Mouse (Mus musculus): ENCODE measurements at regions not wholly inside any gene's neighbourhood (a gene's known extent, or its start where the extent isn't known, plus 50 kb on each side); places are given as distances from the start of the nearest gene placed in this dataset.
"Not testable (repeated sequence)": the region's sequence is repeated elsewhere in the genome, so short reads cannot be mapped to it uniquely, and the experiment has no call there.

DNA sequence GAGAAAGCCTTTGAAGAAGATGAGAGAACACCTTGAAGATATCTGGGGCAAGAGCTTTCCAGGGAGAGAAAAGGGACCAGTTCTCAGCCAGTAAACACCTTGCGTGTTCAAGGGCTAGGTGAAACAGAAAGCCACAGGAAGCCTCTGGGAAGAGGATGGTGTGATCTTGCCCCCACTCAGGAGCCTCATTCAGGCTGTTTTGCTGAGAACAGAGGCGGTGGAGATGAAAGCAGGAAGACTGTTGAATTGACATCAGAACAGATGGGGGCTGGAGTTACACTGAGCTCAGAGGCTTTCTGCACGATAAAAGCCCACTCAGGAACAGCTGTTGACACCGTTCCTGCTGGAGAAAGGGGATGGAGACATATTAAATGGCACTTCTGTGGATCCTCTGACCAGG is 262.5 kb downstream of the Dad1 start:
- Histone ChIP-seq H3K4me2 (ENCODE audit: low read length) (no peak overlapping the region), H3K4me3 (ENCODE audit: low read depth, low read length) (no peak overlapping the region)
- 33% methylated on average over 4 of the region's 4 CpGs for WGBS

DNA sequence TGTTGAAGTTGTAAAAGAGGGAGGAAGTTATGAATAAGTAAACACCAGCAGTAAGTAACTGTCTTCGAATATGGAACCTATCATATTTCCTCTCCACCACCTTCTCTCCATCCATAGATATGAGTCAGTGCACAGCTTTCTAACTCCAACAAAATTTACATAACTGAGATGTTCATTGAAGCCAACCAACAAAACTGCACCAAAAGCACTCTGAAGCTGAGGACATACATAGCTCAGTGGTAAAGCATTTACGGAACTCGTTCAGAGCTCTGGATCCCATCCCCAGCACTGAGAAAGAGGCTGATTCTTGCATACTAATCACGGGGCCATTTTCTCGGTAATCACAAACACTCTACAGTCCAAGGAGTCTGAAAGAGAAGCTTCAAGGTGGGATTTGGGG is 273.1 kb downstream of the Dad1 start:
- H3K36me3 ChIP-seq (ENCODE audit: control insufficient read depth, insufficient read depth, low read length) = no peaks in the 10 kb centered on the region
- no peak overlapping the region for H3K9ac ChIP-seq (ENCODE audit: low read length)
- no peaks in the 10 kb centered on the region for H3K4me1 ChIP-seq (ENCODE audit: control insufficient read depth, insufficient read depth, low read length)
- no peaks in the 10 kb centered on the region for H3K27me3 ChIP-seq (replicated peaks; ENCODE audit: control insufficient read depth, insufficient read depth, low read length)
- H3K4me3 ChIP-seq (ENCODE audit: low read depth, low read length) = no peak overlapping the region
- H3K9me3 ChIP-seq (replicated peaks; ENCODE audit: control insufficient read depth, low read length) = no peaks in the 10 kb centered on the region
- no peak for ATAC-seq
- DNase-seq (ENCODE audit: low spot score) = no peak
- no peak overlapping the region for H3K27ac ChIP-seq (ENCODE audit: low read depth, low read length)
- H3K4me2 ChIP-seq (ENCODE audit: low read length) = no peak overlapping the region
- WGBS = 62% methylated on average over 5 of the region's 5 CpGs

More for the DNA sequence above, 262.5 kb downstream of the Dad1 start:
- no peak overlapping the region for H3K9ac ChIP-seq (ENCODE audit: low read length)
- H3K4me1 ChIP-seq (ENCODE audit: control insufficient read depth, insufficient read depth, low read length) = peaks cover 20% of the 10 kb centered on the region
- DNase-seq (ENCODE audit: low spot score) (peak; percentile 61), ATAC-seq (peak; percentile 42)
- H3K27me3 ChIP-seq (replicated peaks; ENCODE audit: control insufficient read depth, insufficient read depth, low read length) = no peaks in the 10 kb centered on the region
- H3K36me3 ChIP-seq (ENCODE audit: control insufficient read depth, insufficient read depth, low read length) = no peaks in the 10 kb centered on the region
- no peak overlapping the region for H3K27ac ChIP-seq (ENCODE audit: low read depth, low read length)
- H3K9me3 ChIP-seq (replicated peaks; ENCODE audit: control insufficient read depth, low read length) = no peaks in the 10 kb centered on the region

DNA sequence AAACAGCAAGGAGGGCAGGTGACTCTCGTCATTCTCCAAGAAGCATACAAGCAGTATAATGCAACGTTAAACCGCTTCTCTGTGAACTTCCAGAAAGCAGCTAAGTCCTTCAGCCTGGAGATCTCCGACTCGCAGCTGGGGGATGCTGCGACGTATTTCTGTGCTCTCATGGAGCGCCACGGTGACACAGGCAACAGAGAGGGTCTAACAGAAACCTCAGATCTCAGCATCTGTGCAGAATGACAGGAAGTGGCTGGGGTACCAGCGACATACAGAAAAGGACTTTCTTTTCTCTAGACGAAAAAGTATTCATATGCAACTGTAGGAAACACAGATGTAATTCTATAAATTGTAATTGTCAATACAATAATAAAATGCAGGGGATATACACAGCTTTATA is 292.5 kb downstream of the Dad1 start:
- 82% methylated on average over 8 of the region's 11 CpGs for WGBS
- not testable (repeated sequence) for H3K4me2 ChIP-seq (ENCODE audit: low read length); H3K27ac ChIP-seq (ENCODE audit: low read depth, low read length); H3K9me3 ChIP-seq (replicated peaks; ENCODE audit: control insufficient read depth, low read length); H3K4me1 ChIP-seq (ENCODE audit: control insufficient read depth, insufficient read depth, low read length); ATAC-seq; H3K4me3 ChIP-seq (ENCODE audit: low read depth, low read length); H3K27me3 ChIP-seq (replicated peaks; ENCODE audit: control insufficient read depth, insufficient read depth, low read length); H3K9ac ChIP-seq (ENCODE audit: low read length); DNase-seq (ENCODE audit: low spot score); H3K36me3 ChIP-seq (ENCODE audit: control insufficient read depth, insufficient read depth, low read length)

DNA sequence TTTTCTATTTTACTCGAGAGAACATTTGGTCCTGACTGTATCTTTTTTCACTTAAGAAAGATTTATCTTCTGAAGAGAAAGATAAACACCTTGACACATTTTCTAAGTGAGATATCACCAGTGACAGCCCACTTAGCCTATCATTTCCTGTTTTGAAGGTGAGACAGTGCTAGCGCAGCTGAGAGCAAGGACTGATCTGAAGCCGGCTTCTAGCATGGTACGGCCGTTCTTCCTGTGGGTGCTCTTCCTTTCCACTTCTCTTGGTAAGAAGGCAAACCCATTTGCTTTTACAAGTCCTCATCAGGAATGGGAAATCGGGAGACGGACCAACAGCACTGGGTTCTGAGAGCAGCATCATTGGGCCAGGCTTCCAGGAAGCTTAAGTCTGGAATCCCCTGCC is 293.1 kb downstream of the Dad1 start:
- Histone ChIP-seq H3K36me3 (ENCODE audit: control insufficient read depth, insufficient read depth, low read length) (no peaks in the 10 kb centered on the region), H3K4me1 (ENCODE audit: control insufficient read depth, insufficient read depth, low read length) (no peaks in the 10 kb centered on the region), H3K27ac (ENCODE audit: low read depth, low read length) (no peak overlapping the region), H3K27me3 (replicated peaks; ENCODE audit: control insufficient read depth, insufficient read depth, low read length) (no peaks in the 10 kb centered on the region), H3K9ac (ENCODE audit: low read length) (no peak overlapping the region), H3K4me3 (ENCODE audit: low read depth, low read length) (no peak overlapping the region), H3K4me2 (ENCODE audit: low read length) (no peak overlapping the region), H3K9me3 (replicated peaks; ENCODE audit: control insufficient read depth, low read length) (no peaks in the 10 kb centered on the region)
- DNase-seq (ENCODE audit: low spot score) (no peak), ATAC-seq (no peak)
- WGBS = 88% methylated on average over 7 of the region's 7 CpGs

DNA sequence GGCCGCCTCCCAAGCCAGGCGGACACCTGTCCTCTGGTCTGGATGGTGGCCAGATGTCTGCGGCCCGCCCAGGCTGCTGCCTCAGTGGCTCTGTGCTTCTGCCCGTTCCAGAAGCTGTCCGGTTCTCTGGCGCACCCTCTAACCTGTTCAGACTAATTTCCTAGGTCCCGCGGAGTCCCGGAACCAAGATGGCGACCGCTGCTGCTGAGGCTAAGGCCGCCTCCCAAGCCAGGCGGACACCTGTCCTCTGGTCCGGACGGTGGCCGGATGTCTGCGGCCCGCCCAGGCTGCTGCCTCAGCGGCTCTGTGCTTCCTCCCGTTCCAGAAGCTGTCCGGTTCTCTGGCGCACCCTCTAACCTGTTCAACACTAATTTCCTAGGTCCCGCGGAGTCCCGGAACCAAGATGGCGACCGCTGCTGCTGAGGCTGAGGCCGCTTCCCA is 318.1 kb downstream of the Dad1 start:
- H3K36me3 ChIP-seq (ENCODE audit: control insufficient read depth, insufficient read depth, low read length); DNase-seq (ENCODE audit: low spot score); H3K4me1 ChIP-seq (ENCODE audit: control insufficient read depth, insufficient read depth, low read length); H3K27ac ChIP-seq (ENCODE audit: low read depth, low read length); H3K9me3 ChIP-seq (replicated peaks; ENCODE audit: control insufficient read depth, low read length); H3K4me3 ChIP-seq (ENCODE audit: low read depth, low read length); H3K4me2 ChIP-seq (ENCODE audit: low read length); ATAC-seq; H3K9ac ChIP-seq (ENCODE audit: low read length); H3K27me3 ChIP-seq (replicated peaks; ENCODE audit: control insufficient read depth, insufficient read depth, low read length): not testable (repeated sequence)
- WGBS = 96% methylated on average over 29 of the region's 29 CpGs

DNA sequence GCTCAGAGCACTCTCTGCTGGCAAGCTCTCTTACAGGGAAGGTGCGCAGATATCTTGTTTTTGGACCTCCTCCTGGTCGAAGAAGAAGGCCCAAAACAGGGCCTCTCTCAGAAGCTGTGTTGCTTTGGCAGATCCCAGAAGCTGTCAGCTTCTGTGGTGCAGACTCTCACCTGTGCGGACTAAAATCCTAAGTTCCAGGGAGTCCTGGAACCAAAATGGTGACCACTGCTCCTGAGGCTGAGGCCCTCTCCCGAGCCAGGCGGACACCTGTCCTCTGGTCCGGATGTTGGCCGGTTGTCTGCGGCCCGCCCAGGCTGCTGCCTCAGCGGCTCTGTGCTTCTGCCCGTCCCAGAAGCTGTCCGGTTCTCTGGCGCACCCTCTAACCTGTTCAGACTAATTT is 318.6 kb downstream of the Dad1 start:
- not testable (repeated sequence) for H3K9me3 ChIP-seq (replicated peaks; ENCODE audit: control insufficient read depth, low read length); H3K27ac ChIP-seq (ENCODE audit: low read depth, low read length); ATAC-seq

DNA sequence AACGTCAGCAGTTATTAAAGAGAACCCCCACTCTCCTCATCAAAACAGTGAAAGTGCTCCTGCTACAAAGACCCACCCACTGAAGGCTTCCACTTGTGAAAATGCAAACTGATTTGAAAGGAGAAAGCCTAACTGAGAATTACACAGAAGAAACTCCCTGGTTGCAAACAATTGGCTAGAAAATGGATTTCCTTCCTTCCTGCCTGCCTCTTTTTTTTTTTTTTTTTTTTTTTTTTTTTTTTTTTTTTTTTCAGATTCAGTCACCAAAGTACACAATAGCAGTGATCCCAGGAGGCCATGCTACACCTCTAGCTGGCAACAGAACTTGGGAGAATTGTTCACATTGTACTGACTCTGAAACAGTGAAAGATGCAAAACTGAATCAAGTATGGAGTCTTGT is 343.0 kb downstream of the Dad1 start:
- H3K27ac ChIP-seq (ENCODE audit: low read depth, low read length) = no peak overlapping the region
- H3K4me2 ChIP-seq (ENCODE audit: low read length) = no peak overlapping the region
- WGBS = 59% methylated on average over 1 of the region's 1 CpGs
- no peaks in the 10 kb centered on the region for H3K4me1 ChIP-seq (ENCODE audit: control insufficient read depth, insufficient read depth, low read length)
- no peak overlapping the region for H3K4me3 ChIP-seq (ENCODE audit: low read depth, low read length)
- no peaks in the 10 kb centered on the region for H3K36me3 ChIP-seq (ENCODE audit: control insufficient read depth, insufficient read depth, low read length)
- H3K27me3 ChIP-seq (replicated peaks; ENCODE audit: control insufficient read depth, insufficient read depth, low read length) = no peaks in the 10 kb centered on the region
- ATAC-seq (no peak), DNase-seq (ENCODE audit: low spot score) (no peak)
- no peak overlapping the region for H3K9ac ChIP-seq (ENCODE audit: low read length)
- no peaks in the 10 kb centered on the region for H3K9me3 ChIP-seq (replicated peaks; ENCODE audit: control insufficient read depth, low read length)

More for the DNA sequence above, 318.6 kb downstream of the Dad1 start:
- H3K36me3 ChIP-seq (ENCODE audit: control insufficient read depth, insufficient read depth, low read length); H3K9ac ChIP-seq (ENCODE audit: low read length); H3K4me3 ChIP-seq (ENCODE audit: low read depth, low read length); H3K27me3 ChIP-seq (replicated peaks; ENCODE audit: control insufficient read depth, insufficient read depth, low read length); DNase-seq (ENCODE audit: low spot score); H3K4me2 ChIP-seq (ENCODE audit: low read length); H3K4me1 ChIP-seq (ENCODE audit: control insufficient read depth, insufficient read depth, low read length): not testable (repeated sequence)
- WGBS = 91% methylated on average over 7 of the region's 13 CpGs

DNA sequence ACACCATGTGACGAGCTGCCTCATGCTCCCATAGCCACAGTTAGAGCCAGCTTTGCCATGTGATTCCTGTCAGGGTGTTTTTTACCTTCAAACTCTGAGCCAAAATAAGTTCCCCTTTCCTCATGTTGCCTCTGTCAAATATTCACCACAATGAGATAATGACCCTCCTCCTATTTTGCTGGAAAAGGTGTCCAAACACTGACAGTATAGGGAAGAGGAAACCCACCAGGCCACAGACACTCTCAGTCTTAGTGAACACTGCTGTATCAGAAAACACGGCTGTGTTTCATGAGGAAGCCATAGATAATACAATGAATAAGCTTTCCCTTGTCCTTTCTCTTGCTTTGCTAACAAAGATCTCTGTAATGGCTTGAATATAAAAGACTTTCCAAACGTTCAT is 349.3 kb downstream of the Dad1 start:
- H3K4me1 ChIP-seq (ENCODE audit: control insufficient read depth, insufficient read depth, low read length) = no peaks in the 10 kb centered on the region
- WGBS = 59% methylated on average over 3 of the region's 3 CpGs
- 0 out of 2 replicates have a peak, but pooled peaks cover 4% of the 10 kb centered on the region for H3K9me3 ChIP-seq (replicated peaks; ENCODE audit: control insufficient read depth, low read length)
- H3K9ac ChIP-seq (ENCODE audit: low read length) = no peak overlapping the region
- H3K4me3 ChIP-seq (ENCODE audit: low read depth, low read length) = no peak overlapping the region
- H3K36me3 ChIP-seq (ENCODE audit: control insufficient read depth, insufficient read depth, low read length) = no peaks in the 10 kb centered on the region
- DNase-seq (ENCODE audit: low spot score) (no peak), ATAC-seq (no peak)
- H3K27ac ChIP-seq (ENCODE audit: low read depth, low read length) = no peak overlapping the region
- no peak overlapping the region for H3K4me2 ChIP-seq (ENCODE audit: low read length)
- no peaks in the 10 kb centered on the region for H3K27me3 ChIP-seq (replicated peaks; ENCODE audit: control insufficient read depth, insufficient read depth, low read length)

DNA sequence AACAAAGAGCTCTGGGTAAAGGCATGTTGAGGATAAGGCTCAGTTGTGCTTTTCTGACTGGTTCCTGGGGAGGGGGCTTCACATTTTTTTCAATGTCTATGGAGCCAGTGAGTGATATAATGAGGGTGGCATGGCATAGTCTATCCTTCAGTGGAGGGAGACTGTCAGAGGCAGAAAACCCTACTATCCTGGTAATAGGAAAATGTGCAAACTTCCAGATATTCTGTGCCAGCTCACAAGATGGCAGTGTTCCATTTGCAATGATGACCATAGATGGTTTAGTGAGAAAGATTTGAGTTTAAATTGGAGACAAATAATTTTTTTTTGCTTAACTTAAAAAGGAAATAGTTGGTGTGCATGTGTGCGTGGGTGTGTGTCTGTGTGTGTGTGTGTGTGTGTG is 352.8 kb downstream of the Dad1 start:
- Histone ChIP-seq H3K9me3 (replicated peaks; ENCODE audit: control insufficient read depth, low read length) (0 out of 2 replicates have a peak, but pooled peaks cover 4% of the 10 kb centered on the region), H3K4me3 (ENCODE audit: low read depth, low read length) (no peak overlapping the region), H3K9ac (ENCODE audit: low read length) (no peak overlapping the region), H3K27me3 (replicated peaks; ENCODE audit: control insufficient read depth, insufficient read depth, low read length) (no peaks in the 10 kb centered on the region), H3K27ac (ENCODE audit: low read depth, low read length) (no peak overlapping the region), H3K4me2 (ENCODE audit: low read length) (no peak overlapping the region), H3K4me1 (ENCODE audit: control insufficient read depth, insufficient read depth, low read length) (no peaks in the 10 kb centered on the region), H3K36me3 (ENCODE audit: control insufficient read depth, insufficient read depth, low read length) (no peaks in the 10 kb centered on the region)
- DNase-seq (ENCODE audit: low spot score) (peak; percentile 43), ATAC-seq (no peak)
- 89% methylated on average over 1 of the region's 1 CpGs for WGBS

Measured in forebrain, embryonic 14.5 days (tissue).